ENCODE assay signal across 10 mouse cellular contexts in the genomic region with DNA sequence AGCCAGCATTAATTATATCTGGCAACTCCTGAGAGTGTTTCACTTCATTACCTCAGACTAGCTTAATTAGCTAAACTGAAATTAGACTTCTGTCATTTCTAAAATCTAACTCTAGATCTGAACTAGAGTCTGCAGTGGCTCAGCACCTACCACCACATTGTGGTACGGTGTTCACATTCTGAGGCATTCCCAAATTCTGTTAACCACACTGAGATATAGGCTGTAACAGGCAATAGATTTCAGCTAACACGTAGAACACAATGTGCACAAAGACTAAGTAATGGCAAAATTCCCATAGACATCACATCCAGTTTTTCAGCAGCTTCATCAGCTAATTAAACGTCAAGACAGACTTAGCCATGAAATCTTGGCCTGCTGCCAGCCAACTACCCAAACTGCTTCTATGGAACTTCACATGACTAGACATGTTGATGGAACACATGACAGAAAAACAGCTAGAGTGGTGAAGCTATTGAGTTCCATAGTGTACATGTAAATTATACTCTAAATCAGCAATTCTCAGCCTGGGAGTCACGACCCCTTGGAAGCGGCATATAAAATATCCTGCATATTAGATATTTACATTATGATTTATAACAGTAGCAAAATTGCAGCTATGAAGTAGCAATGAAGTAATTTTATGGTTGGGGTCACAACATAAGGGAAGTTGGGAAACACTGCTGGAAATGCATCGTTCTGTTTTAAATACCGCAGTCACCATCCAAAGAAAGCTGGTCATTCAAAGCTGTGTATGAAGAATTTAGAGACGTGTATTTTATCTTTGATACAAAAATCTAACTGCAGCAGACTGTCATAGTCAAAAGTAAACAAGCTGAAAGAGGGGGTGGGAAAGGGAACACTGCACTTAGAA.
DNase-seq lines count a peak whose midpoint lies in the region; ATAC-seq and TF ChIP-seq lines count a peak whose summit lies in the region.
"Had no signal": no experiment of that assay in that cellular context is flagged by ENCODE, and none has a peak within 500 bp of the region (broad histone marks: within the 10 kb centered on the region; RNA-seq: fewer than 3 reads in every experiment).

No protein-coding gene starts in this region.

- DNase-seq in kidney, postnatal 0 days (ENCODE audit: low spot score), result peak; percentile 56
- no peak for DNase-seq in kidney, adult 11 months
- DNase-seq in right cerebral cortex, postnatal 14 days, result peak; percentile 39
- no peak for DNase-seq in right cerebral cortex, postnatal 36 days (ENCODE audit: low spot score in 2 of 2)
- DNase-seq: liver, postnatal 0 days; thymus, postnatal 25 days had no signal

- no peak overlapping the region for H3K9ac ChIP-seq in kidney, postnatal 0 days (ENCODE audit: low read depth, low read length)
- no peak overlapping the region for H3K9ac ChIP-seq in forebrain, embryonic 13.5 days
- H3K9ac ChIP-seq in neural tube, embryonic 15.5 days (replicated peaks), result no peak overlapping the region
- H3K9ac ChIP-seq in liver, embryonic 12.5 days, result no peak overlapping the region
- H3K9ac ChIP-seq: embryonic facial prominence, embryonic 12.5 days; liver, postnatal 0 days had no signal

- H3K27me3 ChIP-seq in kidney, postnatal 0 days (ENCODE audit: insufficient read depth, low read length), result no peaks in the 10 kb centered on the region
- H3K27me3 ChIP-seq in forebrain, embryonic 13.5 days, result no peaks in the 10 kb centered on the region
- no peaks in the 10 kb centered on the region for H3K27me3 ChIP-seq in neural tube, embryonic 15.5 days (replicated peaks)
- no peaks in the 10 kb centered on the region for H3K27me3 ChIP-seq in liver, embryonic 12.5 days (replicated peaks)
- H3K27me3 ChIP-seq: embryonic facial prominence, embryonic 12.5 days had no signal

- no peak overlapping the region for H3K4me2 ChIP-seq in kidney, postnatal 0 days (ENCODE audit: low read length)
- no peak overlapping the region for H3K4me2 ChIP-seq in forebrain, embryonic 13.5 days
- no peak overlapping the region for H3K4me2 ChIP-seq in neural tube, embryonic 15.5 days
- no peak overlapping the region for H3K4me2 ChIP-seq in liver, embryonic 12.5 days
- H3K4me2 ChIP-seq: embryonic facial prominence, embryonic 12.5 days had no signal

- no peaks in the 10 kb centered on the region for H3K4me1 ChIP-seq in kidney, postnatal 0 days (replicated peaks; ENCODE audit: insufficient read depth, low read length)
- peaks cover 39% of the 10 kb centered on the region for H3K4me1 ChIP-seq in forebrain, embryonic 13.5 days
- H3K4me1 ChIP-seq in neural tube, embryonic 15.5 days, result peaks cover 13% of the 10 kb centered on the region; the same call in 1 of the 2 replicates
- 0 out of 2 replicates have a peak, but pooled peaks cover 6% of the 10 kb centered on the region for H3K4me1 ChIP-seq in liver, embryonic 12.5 days

- no peaks in the 10 kb centered on the region for H3K9me3 ChIP-seq in kidney, postnatal 0 days (replicated peaks; ENCODE audit: low read length)
- no peaks in the 10 kb centered on the region for H3K9me3 ChIP-seq in forebrain, embryonic 13.5 days (replicated peaks)
- no peaks in the 10 kb centered on the region for H3K9me3 ChIP-seq in neural tube, embryonic 15.5 days (replicated peaks)
- no peaks in the 10 kb centered on the region for H3K9me3 ChIP-seq in liver, embryonic 12.5 days (replicated peaks)
- H3K9me3 ChIP-seq: embryonic facial prominence, embryonic 12.5 days had no signal

- no peak overlapping the region for H3K27ac ChIP-seq in kidney, postnatal 0 days
- H3K27ac ChIP-seq in forebrain, embryonic 13.5 days, result peak overlapping the region; percentile 65
- peak overlapping the region; percentile 23; the same call in 1 of the 2 replicates for H3K27ac ChIP-seq in neural tube, embryonic 15.5 days (replicated peaks)
- no peak overlapping the region for H3K27ac ChIP-seq in liver, embryonic 12.5 days

- TF ChIP-seq CTCF in kidney, postnatal 0 days (IDR thresholded peaks at IDR 0.05; ENCODE audit: low read depth), result no peak

- ATAC-seq in kidney, postnatal 0 days (replicated peaks; ENCODE audit: low FRiP score, low read depth), result no peak
- ATAC-seq in forebrain, embryonic 13.5 days, result peak; percentile 89
- ATAC-seq in neural tube, embryonic 15.5 days (ENCODE audit: low FRiP score), result no peak
- ATAC-seq in liver, embryonic 12.5 days, result no peak
- ATAC-seq: liver, postnatal 0 days had no signal

- H3K4me3 ChIP-seq in kidney, postnatal 0 days (replicated peaks; ENCODE audit: low read depth, low read length), result no peak overlapping the region
- H3K4me3 ChIP-seq in forebrain, embryonic 13.5 days, result no peak overlapping the region
- H3K4me3 ChIP-seq in neural tube, embryonic 15.5 days (replicated peaks), result no peak overlapping the region
- H3K4me3 ChIP-seq in liver, embryonic 12.5 days, result no peak overlapping the region
- H3K4me3 ChIP-seq: embryonic facial prominence, embryonic 12.5 days had no signal

- 64% methylated on average over 8 of the region's 8 CpGs for WGBS in kidney, postnatal 0 days
- WGBS in forebrain, embryonic 13.5 days, result 56% methylated on average over 8 of the region's 8 CpGs
- 64% methylated on average over 8 of the region's 8 CpGs for WGBS in neural tube, embryonic 15.5 days
- WGBS in liver, embryonic 12.5 days (ENCODE audit: insufficient replicate concordance), result 82% methylated on average over 8 of the region's 8 CpGs

- H3K36me3 ChIP-seq in kidney, postnatal 0 days (ENCODE audit: insufficient read depth, low read length), result no peaks in the 10 kb centered on the region; the same call in 1 of the 2 replicates
- H3K36me3 ChIP-seq in forebrain, embryonic 13.5 days (ENCODE audit: poor library complexity, severe bottlenecking), result peaks cover 17% of the 10 kb centered on the region; the same call in 1 of the 2 replicates
- peaks cover 9% of the 10 kb centered on the region for H3K36me3 ChIP-seq in neural tube, embryonic 15.5 days
- peaks cover 13% of the 10 kb centered on the region for H3K36me3 ChIP-seq in liver, embryonic 12.5 days

Comparison
In these comparisons a context has a peak if more than half of its experiments do, and no peak if none do; other contexts are left out.
1. DNase-seq: peak in kidney, postnatal 0 days (single experiment) and right cerebral cortex, postnatal 14 days (single experiment); none in kidney, adult 11 months (single experiment) and right cerebral cortex, postnatal 36 days (0 of 2).
2. H3K27ac ChIP-seq: peak in forebrain, embryonic 13.5 days (single experiment) and neural tube, embryonic 15.5 days (single experiment); none in kidney, postnatal 0 days (single experiment) and liver, embryonic 12.5 days (single experiment).